Mouse (Mus musculus): ENCODE results near the gene Slc39a13.
A peak's percentile ranks its signal among the peaks of the same experiment; 100 is the strongest.
"Not testable (repeated sequence)": the region's sequence is repeated elsewhere in the genome, so short reads cannot be mapped to it uniquely, and the experiment has no call there.

Slc39a13 gene

GRCm38 (mm10) chr2:91070076-91070800 lies at the start of gene Slc39a13:
TSS of gene Slc39a13 (minus strand) at chr2:91070417.
- peak; percentile 95 to 96 for DNase-seq (ENCODE audit: low spot score in 2 of 2)

GRCm38 (mm10) chr2:91119551-91119950 lies 49.3 kb upstream of the Slc39a13 start:
- DNase-seq (ENCODE audit: low spot score in 2 of 2), result no peak

- no peak for DNase-seq (ENCODE audit: low spot score in 2 of 2)
These were observed 48.8 kb upstream of the Slc39a13 start for GRCm38 (mm10) chr2:91119061-91119460.

- no peak for DNase-seq (ENCODE audit: low spot score in 2 of 2)
These were observed 48.4 kb upstream of the Slc39a13 start for GRCm38 (mm10) chr2:91118647-91119046.

GRCm38 (mm10) chr2:91117585-91118275 lies 47.5 kb upstream of the Slc39a13 start, which contains the start of gene Mybpc3:
TSS of gene Mybpc3 (plus strand) at chr2:91118144.
- no peak for DNase-seq (ENCODE audit: low spot score in 2 of 2)

GRCm38 (mm10) chr2:91116842-91117241 lies 46.6 kb upstream of the Slc39a13 start:
- DNase-seq (ENCODE audit: low spot score in 2 of 2), result no peak

- no peak for DNase-seq (ENCODE audit: low spot score in 2 of 2)
These were observed 45.4 kb upstream of the Slc39a13 start for GRCm38 (mm10) chr2:91115578-91115970.

- peak; percentile 66 to 85 for DNase-seq (ENCODE audit: low spot score in 2 of 2)
These were observed 44.8 kb upstream of the Slc39a13 start for GRCm38 (mm10) chr2:91114781-91115577.

- DNase-seq (ENCODE audit: low spot score in 2 of 2), result no peak
These were observed 43.6 kb upstream of the Slc39a13 start for GRCm38 (mm10) chr2:91113852-91114251.

- DNase-seq (ENCODE audit: low spot score in 2 of 2), result no peak
These were observed 43.1 kb upstream of the Slc39a13 start for GRCm38 (mm10) chr2:91113334-91113733.

- DNase-seq (ENCODE audit: low spot score in 2 of 2), result no peak
These were observed 42.3 kb upstream of the Slc39a13 start for GRCm38 (mm10) chr2:91112491-91112890.

GRCm38 (mm10) chr2:91111832-91112231 lies 41.6 kb upstream of the Slc39a13 start:
- not testable (repeated sequence) for DNase-seq (ENCODE audit: low spot score in 2 of 2)

GRCm38 (mm10) chr2:91110429-91110828 lies 40.2 kb upstream of the Slc39a13 start:
- no peak for DNase-seq (ENCODE audit: low spot score in 2 of 2)

- DNase-seq (ENCODE audit: low spot score in 2 of 2), result no peak
These were observed 39.7 kb upstream of the Slc39a13 start for GRCm38 (mm10) chr2:91109807-91110385.

GRCm38 (mm10) chr2:91109241-91109640 lies 39.0 kb upstream of the Slc39a13 start:
- no peak for DNase-seq (ENCODE audit: low spot score in 2 of 2)

- no peak for DNase-seq (ENCODE audit: low spot score in 2 of 2)
These were observed 37.9 kb upstream of the Slc39a13 start for GRCm38 (mm10) chr2:91108156-91108555.

- peak; percentile 71 to 86 for DNase-seq (ENCODE audit: low spot score in 2 of 2)
These were observed 31.0 kb upstream of the Slc39a13 start for GRCm38 (mm10) chr2:91101124-91101740.

GRCm38 (mm10) chr2:91098156-91098555 lies 27.9 kb upstream of the Slc39a13 start:
- DNase-seq (ENCODE audit: low spot score in 2 of 2), result no peak

GRCm38 (mm10) chr2:91097015-91097414 lies 26.8 kb upstream of the Slc39a13 start:
- DNase-seq (ENCODE audit: low spot score in 2 of 2), result no peak

GRCm38 (mm10) chr2:91096524-91096923 lies 26.3 kb upstream of the Slc39a13 start:
- no peak for DNase-seq (ENCODE audit: low spot score in 2 of 2)

GRCm38 (mm10) chr2:91090827-91091226 lies 20.6 kb upstream of the Slc39a13 start:
- no peak for DNase-seq (ENCODE audit: low spot score in 2 of 2)

All from frontal cortex, postnatal 10 days (tissue).